ENCODE assay signal across 8 mouse cellular contexts in genomic region chr9:106655884-106656720, GRCm38 (mm10). TPM values are rescaled to one million over a fixed set of nuclear protein-coding genes. Genes with fewer than 3 reads are reported as not detected.
DNase-seq lines count a peak whose midpoint lies in the region; ATAC-seq and TF ChIP-seq lines count a peak whose summit lies in the region.

TSS of gene Grm2 (minus strand) at chr9:106656082.

- 5% methylated on average over 39 of the region's 44 CpGs for WGBS in cerebellum, adult 2 months
- WGBS in intestine, embryonic 15.5 days: 2% methylated on average over 43 of the region's 44 CpGs
- WGBS in limb, embryonic 13.5 days: 2% methylated on average over 42 of the region's 44 CpGs
- under 1% methylated on average over 39 of the region's 44 CpGs for WGBS in midbrain, embryonic 13.5 days

- ATAC-seq in intestine, embryonic 15.5 days: peak; percentile 83
- ATAC-seq in limb, embryonic 13.5 days (ENCODE audit: low FRiP score, low read depth): peak; percentile 72; the same call in 1 of the 2 replicates
- ATAC-seq in midbrain, embryonic 13.5 days: peak; percentile 82

- H3K36me3 ChIP-seq in intestine, embryonic 15.5 days: peaks cover 3% of the 10 kb centered on the region; the same call in 1 of the 2 replicates
- peaks cover 34% of the 10 kb centered on the region for H3K36me3 ChIP-seq in limb, embryonic 13.5 days
- peaks cover 22% of the 10 kb centered on the region for H3K36me3 ChIP-seq in midbrain, embryonic 13.5 days

- H3K27ac ChIP-seq in cerebellum, adult 2 months (ENCODE audit: insufficient read depth, low read length): no peak within 1 kb of the TSS
- H3K27ac ChIP-seq in intestine, embryonic 15.5 days: no peak within 1 kb of the TSS
- H3K27ac ChIP-seq in limb, embryonic 13.5 days: no peak within 1 kb of the TSS
- H3K27ac ChIP-seq in midbrain, embryonic 13.5 days: peak within 1 kb of the TSS; percentile 35

- peak within 1 kb of the TSS; percentile 67 for H3K4me2 ChIP-seq in intestine, embryonic 15.5 days (replicated peaks)
- H3K4me2 ChIP-seq in limb, embryonic 13.5 days (replicated peaks): peak within 1 kb of the TSS; percentile 70
- H3K4me2 ChIP-seq in midbrain, embryonic 13.5 days (replicated peaks): peak within 1 kb of the TSS; percentile 83

- peak within 1 kb of the TSS; percentile 46 for H3K4me3 ChIP-seq in cerebellum, adult 2 months (replicated peaks; ENCODE audit: insufficient read depth, low read depth, low read length)
- peak within 1 kb of the TSS; percentile 29 for H3K4me3 ChIP-seq in intestine, embryonic 15.5 days (replicated peaks)
- peak within 1 kb of the TSS; percentile 36 for H3K4me3 ChIP-seq in limb, embryonic 13.5 days
- peak within 1 kb of the TSS; percentile 55 for H3K4me3 ChIP-seq in midbrain, embryonic 13.5 days (replicated peaks)

- no peak for TF ChIP-seq POLR2A in cerebellum, adult 2 months (IDR thresholded peaks at IDR 0.05; ENCODE audit: borderline replicate concordance, insufficient read depth, low read length)

- H3K27me3 ChIP-seq in cerebellum, adult 2 months (ENCODE audit: control insufficient read depth, insufficient read depth, low read length): no peaks in the 10 kb centered on the region; the same call in 1 of the 2 replicates
- peaks cover 26% of the 10 kb centered on the region for H3K27me3 ChIP-seq in intestine, embryonic 15.5 days (replicated peaks)
- peaks cover 47% of the 10 kb centered on the region for H3K27me3 ChIP-seq in limb, embryonic 13.5 days
- H3K27me3 ChIP-seq in midbrain, embryonic 13.5 days: peaks cover 17% of the 10 kb centered on the region

- TF ChIP-seq CTCF in cerebellum, adult 2 months (IDR thresholded peaks at IDR 0.05; ENCODE audit: borderline replicate concordance, insufficient read depth, low read depth, low read length): no peak

- peaks cover 16% of the 10 kb centered on the region for H3K4me1 ChIP-seq in cerebellum, adult 2 months (ENCODE audit: control insufficient read depth, insufficient read depth, low read length)
- peaks cover 6% of the 10 kb centered on the region for H3K4me1 ChIP-seq in intestine, embryonic 15.5 days (replicated peaks)
- H3K4me1 ChIP-seq in limb, embryonic 13.5 days: peaks cover 8% of the 10 kb centered on the region
- H3K4me1 ChIP-seq in midbrain, embryonic 13.5 days (replicated peaks): peaks cover 38% of the 10 kb centered on the region

- H3K9ac ChIP-seq in intestine, embryonic 15.5 days: no peak within 1 kb of the TSS
- no peak within 1 kb of the TSS; the same call in 1 of the 2 replicates for H3K9ac ChIP-seq in limb, embryonic 13.5 days
- peak within 1 kb of the TSS; percentile 77 for H3K9ac ChIP-seq in midbrain, embryonic 13.5 days (replicated peaks)

- DNase-seq in cerebellum, adult 2 months: no peak
- DNase-seq in cerebellum, adult 11-12 months: no peak
- peak; percentile 49 for DNase-seq in c-Kit-positive CD71-negative TER-119-negative erythroid progenitor cells, embryonic 14.5 days (ENCODE audit: low read depth)
- DNase-seq in gastrocnemius, postnatal 25 days: peak; percentile 26
- peak; percentile 81 for DNase-seq in thymus, postnatal 4 days

- no peaks in the 10 kb centered on the region for H3K9me3 ChIP-seq in intestine, embryonic 15.5 days
- H3K9me3 ChIP-seq in limb, embryonic 13.5 days: no peaks in the 10 kb centered on the region
- H3K9me3 ChIP-seq in midbrain, embryonic 13.5 days: no peaks in the 10 kb centered on the region

RNA-seq across cellular contexts. Expression of gene Grm2, which starts in this region (rescaled TPM):
- polyA plus RNA-seq in cerebellum, adult 2 months (2012; rRNA removed): 17.1 and 20.5 TPM in 2 replicates
- not detected for total RNA-seq in gastrocnemius, postnatal 25 days (2021)
- not detected in 2 replicates for polyA plus RNA-seq in intestine, embryonic 15.5 days (2015; fragmentation: Nextera tagmentation; extraction: Ambion mirVana)
- 0.11 TPM in 1 of 2 replicates, not detected in the other for polyA plus RNA-seq in limb, embryonic 13.5 days (2015; fragmentation: Nextera tagmentation; extraction: Ambion mirVana)
- polyA plus RNA-seq in midbrain, embryonic 13.5 days (2015; fragmentation: Nextera tagmentation; extraction: Ambion mirVana): 7.7 and 9.6 TPM in 2 replicates

Comparison
In these comparisons a context has a peak if more than half of its experiments do, and no peak if none do; other contexts are left out.
1. Peak in DNase-seq in gastrocnemius, postnatal 25 days; RNA of the gene not detected or under 1 TPM.
2. Peak in ATAC-seq, H3K4me3 ChIP-seq and H3K4me2 ChIP-seq in intestine, embryonic 15.5 days; RNA of the gene not detected or under 1 TPM.
3. Peak in ATAC-seq, H3K4me3 ChIP-seq and H3K4me2 ChIP-seq in limb, embryonic 13.5 days; RNA of the gene not detected or under 1 TPM.
4. DNase-seq: peak in c-Kit-positive CD71-negative TER-119-negative erythroid progenitor cells, embryonic 14.5 days (single experiment) and thymus, postnatal 4 days (single experiment); none in cerebellum, adult 2 months (0 of 2) and cerebellum, adult 11-12 months (single experiment).
5. Peak in every context shown above with its lines, with median percentiles within 50 percentile points of each other: H3K4me3 ChIP-seq, ATAC-seq and H3K4me2 ChIP-seq.